Mouse (Mus musculus): ENCODE measurements around the gene Olfr543. TPM values are rescaled to one million over a fixed set of nuclear protein-coding genes. Genes with fewer than 3 reads are reported as not detected.

The Olfr543 gene
- polyA plus RNA-seq, 1 experiment from 2014 or later, result 0.67 TPM

GRCm38 (mm10) chr7:102440822-102441656, 40.4 kb downstream of the Olfr543 start:
- Histone ChIP-seq H3K9me3 (replicated peaks; ENCODE audit: control insufficient read depth, low read length) (no peaks in the 10 kb centered on the region), H3K4me3 (ENCODE audit: low read depth, low read length) (peak overlapping the region; percentile 77), H3K4me1 (ENCODE audit: control insufficient read depth, insufficient read depth, low read length) (no peaks in the 10 kb centered on the region), H3K4me2 (ENCODE audit: low read depth, low read length) (no peak overlapping the region), H3K27ac (replicated peaks; ENCODE audit: low read depth, low read length) (no peak overlapping the region), H3K27me3 (ENCODE audit: control insufficient read depth, insufficient read depth, low read length) (no peaks in the 10 kb centered on the region), H3K9ac (replicated peaks; ENCODE audit: low read length) (no peak overlapping the region; the same call in 1 of the 2 replicates), H3K36me3 (replicated peaks; ENCODE audit: control insufficient read depth, insufficient read depth, low read depth, low read length) (peaks cover 3% of the 10 kb centered on the region; the same call in 1 of the 2 replicates)
- peak; percentile 3 for DNase-seq (ENCODE audit: low spot score)
- no peak for ATAC-seq (replicated peaks; ENCODE audit: insufficient number of reproducible peaks, low FRiP score, low TSS enrichment, low read depth)
- WGBS, result 54% methylated on average over 15 of the region's 15 CpGs

GRCm38 (mm10) chr7:102434344-102434743, 47.1 kb downstream of the Olfr543 start:
- Histone ChIP-seq H3K9me3 (replicated peaks; ENCODE audit: control insufficient read depth, low read length) (no peaks in the 10 kb centered on the region), H3K27ac (replicated peaks; ENCODE audit: low read depth, low read length) (no peak overlapping the region), H3K9ac (replicated peaks; ENCODE audit: low read length) (no peak overlapping the region), H3K4me3 (ENCODE audit: low read depth, low read length) (no peak overlapping the region), H3K4me2 (ENCODE audit: low read depth, low read length) (no peak overlapping the region), H3K27me3 (ENCODE audit: control insufficient read depth, insufficient read depth, low read length) (no peaks in the 10 kb centered on the region), H3K36me3 (replicated peaks; ENCODE audit: control insufficient read depth, insufficient read depth, low read depth, low read length) (no peaks in the 10 kb centered on the region), H3K4me1 (ENCODE audit: control insufficient read depth, insufficient read depth, low read length) (no peaks in the 10 kb centered on the region)
- DNase-seq (ENCODE audit: low spot score), result no peak
- no peak for ATAC-seq (replicated peaks; ENCODE audit: insufficient number of reproducible peaks, low FRiP score, low TSS enrichment, low read depth)
- WGBS, result 76% methylated on average over 2 of the region's 2 CpGs

Other genes with a start within 250 kb of the Olfr543 start
- 48.6 and 51.0 TPM in 2 replicates for gene Rhog, start 225.6 kb downstream of the Olfr543 start, polyA plus RNA-seq (2014; fragmentation: Nextera tagmentation; extraction: Ambion mirVana)
- 10.6 and 11.1 TPM in 2 replicates for gene Stim1, start 213.9 kb downstream of the Olfr543 start, polyA plus RNA-seq (2014; fragmentation: Nextera tagmentation; extraction: Ambion mirVana)
- gene Rrm1, start 40.0 kb downstream of the Olfr543 start, polyA plus RNA-seq (2014; fragmentation: Nextera tagmentation; extraction: Ambion mirVana), result 242 and 246 TPM in 2 replicates
- 0.06 TPM in 1 of 2 replicates, not detected in the other for gene Olfr544, start 6.6 kb upstream of the Olfr543 start, polyA plus RNA-seq (2014; fragmentation: Nextera tagmentation; extraction: Ambion mirVana)
- not detected in 2 replicates for gene Olfr545, start 17.9 kb upstream of the Olfr543 start, polyA plus RNA-seq (2014; fragmentation: Nextera tagmentation; extraction: Ambion mirVana)
- gene Olfr547, start 53.1 kb upstream of the Olfr543 start, polyA plus RNA-seq (2014; fragmentation: Nextera tagmentation; extraction: Ambion mirVana), result not detected in 2 replicates
- not detected in 2 replicates for gene Olfr548-ps1, start 59.2 kb upstream of the Olfr543 start, polyA plus RNA-seq (2014; fragmentation: Nextera tagmentation; extraction: Ambion mirVana)
- gene Olfr549, start 68.2 kb upstream of the Olfr543 start, polyA plus RNA-seq (2014; fragmentation: Nextera tagmentation; extraction: Ambion mirVana), result not detected in 2 replicates
- 0.52 and 0.72 TPM in 2 replicates for gene Trim21, start 83.8 kb upstream of the Olfr543 start, polyA plus RNA-seq (2014; fragmentation: Nextera tagmentation; extraction: Ambion mirVana)
- gene Olfr550, start 89.8 kb upstream of the Olfr543 start, polyA plus RNA-seq (2014; fragmentation: Nextera tagmentation; extraction: Ambion mirVana), result not detected in 2 replicates
- not detected in 2 replicates for gene Olfr551, start 110.2 kb upstream of the Olfr543 start, polyA plus RNA-seq (2014; fragmentation: Nextera tagmentation; extraction: Ambion mirVana)
- not detected in 2 replicates for gene Olfr552, start 116.1 kb upstream of the Olfr543 start, polyA plus RNA-seq (2014; fragmentation: Nextera tagmentation; extraction: Ambion mirVana)
- gene Olfr553, start 136.5 kb upstream of the Olfr543 start, polyA plus RNA-seq (2014; fragmentation: Nextera tagmentation; extraction: Ambion mirVana), result not detected in 2 replicates
- not detected in 2 replicates for gene Olfr554, start 156.8 kb upstream of the Olfr543 start, polyA plus RNA-seq (2014; fragmentation: Nextera tagmentation; extraction: Ambion mirVana)
- gene Olfr555, start 177.1 kb upstream of the Olfr543 start, polyA plus RNA-seq (2014; fragmentation: Nextera tagmentation; extraction: Ambion mirVana), result not detected in 2 replicates
- not detected in 2 replicates for gene Olfr556, start 183.2 kb upstream of the Olfr543 start, polyA plus RNA-seq (2014; fragmentation: Nextera tagmentation; extraction: Ambion mirVana)
- gene Trim68, start 205.6 kb upstream of the Olfr543 start, polyA plus RNA-seq (2014; fragmentation: Nextera tagmentation; extraction: Ambion mirVana), result 11.4 and 14.7 TPM in 2 replicates
- not detected in 2 replicates for gene Olfr557, start 214.2 kb upstream of the Olfr543 start, polyA plus RNA-seq (2014; fragmentation: Nextera tagmentation; extraction: Ambion mirVana)
- gene Olfr558, start 220.5 kb upstream of the Olfr543 start, polyA plus RNA-seq (2014; fragmentation: Nextera tagmentation; extraction: Ambion mirVana), result 0.24 TPM in 1 of 2 replicates, not detected in the other
- gene Olfr33, start 237.4 kb upstream of the Olfr543 start, polyA plus RNA-seq (2014; fragmentation: Nextera tagmentation; extraction: Ambion mirVana), result not detected in 2 replicates
- not detected in 2 replicates for gene Olfr559, start 245.8 kb upstream of the Olfr543 start, polyA plus RNA-seq (2014; fragmentation: Nextera tagmentation; extraction: Ambion mirVana)